Mouse (Mus musculus): ENCODE results near the gene Med24. TPM values are rescaled to one million over a fixed set of nuclear protein-coding genes. Genes with fewer than 3 reads are reported as not detected.
"Not testable (repeated sequence)": the region's sequence is repeated elsewhere in the genome, so short reads cannot be mapped to it uniquely, and the experiment has no call there.

Gene Med24
- total RNA-seq, 2 experiments from 2014 or later = 8.8 to 17.6 TPM

- no peak for ATAC-seq (replicated peaks; ENCODE audit: low FRiP score, poor library complexity, severe bottlenecking)
Measured at GRCm38 (mm10) chr11:98747804-98748505, 18.7 kb upstream of the Med24 start.

- no peak for ATAC-seq (replicated peaks; ENCODE audit: low FRiP score, poor library complexity, severe bottlenecking)
Measured at GRCm38 (mm10) chr11:98746855-98747693, 17.8 kb upstream of the Med24 start.

GRCm38 (mm10) chr11:98745932-98746853 lies 17.0 kb upstream of the Med24 start:
- no peak for ATAC-seq (replicated peaks; ENCODE audit: low FRiP score, poor library complexity, severe bottlenecking)

- no peak for ATAC-seq (replicated peaks; ENCODE audit: low FRiP score, poor library complexity, severe bottlenecking)
Measured at GRCm38 (mm10) chr11:98744456-98745019, 15.3 kb upstream of the Med24 start.

- ATAC-seq (replicated peaks; ENCODE audit: low FRiP score, poor library complexity, severe bottlenecking) = no peak
Measured at GRCm38 (mm10) chr11:98743655-98744345, 14.6 kb upstream of the Med24 start.

GRCm38 (mm10) chr11:98742397-98743291 lies 13.4 kb upstream of the Med24 start:
- peak; percentile 36; the same call in 1 of the 2 replicates for ATAC-seq (replicated peaks; ENCODE audit: low FRiP score, poor library complexity, severe bottlenecking)

- peak; percentile 68 for ATAC-seq (replicated peaks; ENCODE audit: low FRiP score, poor library complexity, severe bottlenecking)
Measured at GRCm38 (mm10) chr11:98741622-98742396, 12.6 kb upstream of the Med24 start.

GRCm38 (mm10) chr11:98741051-98741620 lies 11.9 kb upstream of the Med24 start:
- ATAC-seq (replicated peaks; ENCODE audit: low FRiP score, poor library complexity, severe bottlenecking) = no peak

- ATAC-seq (replicated peaks; ENCODE audit: low FRiP score, poor library complexity, severe bottlenecking) = peak; percentile 82
Measured at GRCm38 (mm10) chr11:98740393-98741050, 11.3 kb upstream of the Med24 start, which contains the start of gene Thra. TSS of gene Thra (plus strand) at chr11:98740638.

- peak; percentile 9 for ATAC-seq (replicated peaks; ENCODE audit: low FRiP score, poor library complexity, severe bottlenecking)
Measured at GRCm38 (mm10) chr11:98740026-98740392, 10.8 kb upstream of the Med24 start.

GRCm38 (mm10) chr11:98738925-98739324 lies 9.7 kb upstream of the Med24 start:
- no peak for ATAC-seq (replicated peaks; ENCODE audit: low FRiP score, poor library complexity, severe bottlenecking)

- no peak for ATAC-seq (replicated peaks; ENCODE audit: low FRiP score, poor library complexity, severe bottlenecking)
Measured at GRCm38 (mm10) chr11:98738428-98738911, 9.2 kb upstream of the Med24 start.

GRCm38 (mm10) chr11:98737220-98737619 lies 8.0 kb upstream of the Med24 start:
- not testable (repeated sequence) for ATAC-seq (replicated peaks; ENCODE audit: low FRiP score, poor library complexity, severe bottlenecking)

GRCm38 (mm10) chr11:98736176-98736575 lies 6.9 kb upstream of the Med24 start:
- ATAC-seq (replicated peaks; ENCODE audit: low FRiP score, poor library complexity, severe bottlenecking) = no peak

GRCm38 (mm10) chr11:98735111-98735510 lies 5.9 kb upstream of the Med24 start:
- ATAC-seq (replicated peaks; ENCODE audit: low FRiP score, poor library complexity, severe bottlenecking) = no peak

- no peak for ATAC-seq (replicated peaks; ENCODE audit: low FRiP score, poor library complexity, severe bottlenecking)
Measured at GRCm38 (mm10) chr11:98734020-98734419, 4.8 kb upstream of the Med24 start.
